Mouse (Mus musculus): Measurements from ENCODE around the gene Hes7. TPM values are rescaled to one million over a fixed set of nuclear protein-coding genes. Genes with fewer than 3 reads are reported as not detected.
"Not testable (repeated sequence)": the region's sequence is repeated elsewhere in the genome, so short reads cannot be mapped to it uniquely, and the experiment has no call there.

The Hes7 gene
- polyA plus RNA-seq, 1 experiment, result 1.1 TPM

DNA sequence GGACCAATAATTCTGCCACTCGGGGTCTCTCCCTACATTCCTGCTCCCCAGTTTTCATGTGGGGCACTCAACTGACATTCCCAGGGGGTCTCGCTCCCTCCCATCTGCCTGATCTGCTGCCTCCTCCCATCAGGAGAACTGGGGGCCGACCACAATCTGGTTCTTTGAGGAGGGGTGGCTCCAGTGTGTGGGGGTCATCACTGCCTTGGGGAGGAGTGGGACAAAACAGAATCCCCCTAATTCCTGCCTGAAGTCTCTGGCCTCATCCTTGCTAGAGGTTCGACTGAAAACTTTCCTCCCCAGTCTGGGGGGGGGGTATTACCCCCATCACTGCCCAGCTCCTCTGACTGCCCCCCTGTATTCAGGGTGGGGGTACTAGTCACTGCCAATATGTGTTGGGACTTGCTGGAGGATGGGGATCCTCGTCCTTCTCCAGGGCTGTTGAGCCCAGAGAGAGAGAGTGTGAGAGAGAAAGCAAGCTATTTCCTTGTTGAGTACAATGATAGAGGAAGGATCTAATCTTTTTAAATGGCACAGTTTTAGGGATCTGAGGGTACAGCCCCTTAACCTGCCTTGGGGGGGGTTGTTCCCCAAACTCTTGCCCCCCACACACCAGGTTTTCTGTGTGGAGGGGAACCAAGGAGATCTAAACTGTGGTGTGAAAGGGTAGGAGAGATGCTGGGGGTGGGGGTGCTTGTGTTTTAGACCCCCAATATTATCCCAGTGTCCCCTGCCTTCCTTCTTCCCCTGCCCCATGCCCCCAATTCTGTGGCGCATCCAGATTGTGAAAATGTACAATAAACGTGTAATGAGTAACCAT is 28.4 kb upstream of the Hes7 start:
- no peak for DNase-seq
- Histone ChIP-seq H3K36me3 (ENCODE audit: control insufficient read depth, insufficient read depth, low read length) (peaks cover 5% of the 10 kb centered on the region), H3K4me1 (replicated peaks; ENCODE audit: control insufficient read depth, insufficient read depth, low read length) (peaks cover 29% of the 10 kb centered on the region), H3K27me3 (ENCODE audit: control insufficient read depth, insufficient read depth, low read length) (no peaks in the 10 kb centered on the region), H3K27ac (ENCODE audit: control insufficient read depth, insufficient read depth, low read length) (no peak overlapping the region), H3K4me3 (ENCODE audit: control insufficient read depth, insufficient read depth, low read length) (no peak overlapping the region)
- TF ChIP-seq POLR2A (IDR thresholded peaks at IDR 0.05; ENCODE audit: control insufficient read depth, extremely low read depth, insufficient read depth, low read length, poor library complexity) (no peak), CTCF (IDR thresholded peaks at IDR 0.05; ENCODE audit: borderline replicate concordance, control insufficient read depth, extremely low read depth, insufficient read depth, low read length, poor library complexity) (no peak)
- WGBS, result 76% methylated on average over 7 of the region's 7 CpGs

DNA sequence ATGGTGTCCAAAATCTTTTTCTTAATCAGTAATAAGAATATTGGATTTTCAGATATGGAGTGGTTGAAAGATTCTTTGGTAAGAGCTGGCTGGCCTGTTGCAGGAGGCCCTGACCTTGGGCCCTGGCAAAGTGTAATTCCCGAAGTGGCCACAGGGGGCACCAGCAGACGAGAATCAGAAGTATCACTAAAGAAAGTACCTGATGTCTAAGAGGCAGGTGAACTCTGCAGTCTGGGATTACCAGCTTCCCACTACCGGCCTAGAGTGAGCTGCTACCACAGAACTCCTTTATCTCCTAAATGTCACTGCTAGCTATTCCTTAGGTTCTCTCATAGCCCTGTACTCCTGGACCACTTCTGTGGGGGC is 27.8 kb upstream of the Hes7 start:
- WGBS, result 2% methylated on average over 3 of the region's 3 CpGs
- Histone ChIP-seq H3K4me3 (ENCODE audit: control insufficient read depth, insufficient read depth, low read length) (no peak overlapping the region), H3K27me3 (ENCODE audit: control insufficient read depth, insufficient read depth, low read length) (no peaks in the 10 kb centered on the region), H3K27ac (ENCODE audit: control insufficient read depth, insufficient read depth, low read length) (no peak overlapping the region), H3K36me3 (ENCODE audit: control insufficient read depth, insufficient read depth, low read length) (peaks cover 5% of the 10 kb centered on the region), H3K4me1 (replicated peaks; ENCODE audit: control insufficient read depth, insufficient read depth, low read length) (peaks cover 35% of the 10 kb centered on the region)
- peak; percentile 91 for DNase-seq
- no peak for TF ChIP-seq POLR2A (IDR thresholded peaks at IDR 0.05; ENCODE audit: control insufficient read depth, extremely low read depth, insufficient read depth, low read length, poor library complexity)
- peak; percentile 73; the same call in 1 of the 2 replicates for TF ChIP-seq CTCF (IDR thresholded peaks at IDR 0.05; ENCODE audit: borderline replicate concordance, control insufficient read depth, extremely low read depth, insufficient read depth, low read length, poor library complexity)

DNA sequence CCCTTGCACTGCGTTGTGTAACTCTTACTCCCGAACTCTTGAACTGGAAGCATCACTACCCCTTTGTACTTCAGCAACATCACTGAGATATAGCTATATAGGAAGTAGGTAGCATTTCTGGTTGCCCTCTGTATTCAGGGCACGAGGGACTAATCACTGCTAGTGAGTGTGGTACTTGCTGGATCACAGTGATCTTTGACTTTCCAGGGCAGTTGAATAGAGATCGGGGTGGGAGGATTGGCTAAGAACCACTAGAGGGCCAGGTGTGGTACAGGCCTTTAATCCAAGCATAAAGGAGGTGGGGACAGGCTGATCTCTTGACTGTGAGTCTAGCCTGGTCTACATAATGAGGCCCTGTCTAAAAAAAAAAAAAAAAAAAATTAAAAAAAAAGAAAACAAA is 27.3 kb upstream of the Hes7 start:
- H3K4me1 ChIP-seq (replicated peaks; ENCODE audit: control insufficient read depth, insufficient read depth, low read length), result peaks cover 39% of the 10 kb centered on the region
- no peak overlapping the region for H3K4me3 ChIP-seq (ENCODE audit: control insufficient read depth, insufficient read depth, low read length)
- no peak for DNase-seq
- no peaks in the 10 kb centered on the region for H3K27me3 ChIP-seq (ENCODE audit: control insufficient read depth, insufficient read depth, low read length)
- WGBS, result 85% methylated on average over 4 of the region's 4 CpGs
- H3K27ac ChIP-seq (ENCODE audit: control insufficient read depth, insufficient read depth, low read length), result no peak overlapping the region
- TF ChIP-seq CTCF (IDR thresholded peaks at IDR 0.05; ENCODE audit: borderline replicate concordance, control insufficient read depth, extremely low read depth, insufficient read depth, low read length, poor library complexity) (no peak), POLR2A (IDR thresholded peaks at IDR 0.05; ENCODE audit: control insufficient read depth, extremely low read depth, insufficient read depth, low read length, poor library complexity) (no peak)
- H3K36me3 ChIP-seq (ENCODE audit: control insufficient read depth, insufficient read depth, low read length), result peaks cover 5% of the 10 kb centered on the region

DNA sequence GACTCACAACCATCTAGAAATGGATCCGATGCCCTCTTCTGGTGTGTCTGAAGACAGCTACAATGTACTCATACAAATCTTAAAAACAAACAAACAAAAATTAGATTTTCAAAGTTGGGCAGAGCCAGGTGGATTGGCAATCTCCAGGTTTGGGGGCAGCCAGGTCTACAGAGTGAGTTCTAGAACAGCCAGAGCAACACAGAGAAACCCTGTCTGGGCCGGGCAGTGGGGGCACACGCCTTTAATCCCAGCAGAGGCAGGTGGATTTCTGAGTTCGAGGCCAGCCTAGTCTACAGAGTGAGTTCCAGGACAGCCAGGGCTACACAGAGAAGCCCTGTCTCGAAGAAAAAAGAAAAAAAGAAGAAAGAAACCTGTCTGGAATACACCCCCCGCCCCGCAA is 26.3 kb upstream of the Hes7 start:
- H3K4me1 ChIP-seq (replicated peaks; ENCODE audit: control insufficient read depth, insufficient read depth, low read length), result peaks cover 46% of the 10 kb centered on the region

DNA sequence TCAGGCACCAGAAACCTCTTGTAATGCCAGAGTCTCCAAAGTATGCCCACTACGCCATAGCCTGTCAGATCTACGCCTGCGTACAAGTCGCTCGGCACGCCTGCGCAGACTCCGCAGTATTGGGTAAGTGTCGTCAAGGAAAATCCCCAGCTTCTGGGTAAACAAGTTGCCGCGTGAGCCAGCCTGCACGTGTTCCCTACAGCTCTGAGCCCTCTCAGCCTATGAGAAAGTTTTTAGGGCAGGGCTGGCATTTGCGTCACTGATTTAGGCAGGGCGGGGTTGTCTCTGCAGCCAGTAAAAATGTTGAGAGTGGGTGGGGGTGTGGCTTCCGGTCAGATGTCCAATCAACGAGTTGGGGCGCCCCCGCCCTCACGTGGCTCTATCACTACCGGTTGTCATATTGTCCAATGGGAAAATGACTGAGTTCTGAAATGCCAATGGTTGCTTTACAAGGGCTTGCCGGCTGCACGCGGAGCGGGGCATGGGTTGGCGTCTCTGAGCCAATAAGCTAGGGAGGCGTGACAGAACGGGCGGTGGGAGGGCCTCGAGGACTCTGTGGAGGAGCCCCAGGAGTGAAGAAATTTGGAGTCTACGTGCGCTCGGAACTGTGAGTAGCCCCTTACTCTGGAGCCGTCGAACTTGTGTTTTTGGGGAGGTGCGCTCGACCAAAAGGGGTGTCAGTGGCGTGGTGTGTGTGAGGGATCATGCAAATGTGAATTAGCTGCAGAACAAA is 25.3 kb upstream of the Hes7 start, which contains the start of gene Per1:
Per1 (plus strand) TSS at position 521 of the 733 bp plus-strand sequence.
- Histone ChIP-seq H3K27me3 (ENCODE audit: control insufficient read depth, insufficient read depth, low read length) (no peaks in the 10 kb centered on the region), H3K4me1 (replicated peaks; ENCODE audit: control insufficient read depth, insufficient read depth, low read length) (peaks cover 46% of the 10 kb centered on the region), H3K4me3 (ENCODE audit: control insufficient read depth, insufficient read depth, low read length) (peak within 1 kb of the TSS; percentile 51), H3K36me3 (ENCODE audit: control insufficient read depth, insufficient read depth, low read length) (peaks cover 2% of the 10 kb centered on the region), H3K27ac (ENCODE audit: control insufficient read depth, insufficient read depth, low read length) (peak within 1 kb of the TSS; percentile 90)
- TF ChIP-seq CTCF (IDR thresholded peaks at IDR 0.05; ENCODE audit: borderline replicate concordance, control insufficient read depth, extremely low read depth, insufficient read depth, low read length, poor library complexity) (no peak), POLR2A (IDR thresholded peaks at IDR 0.05; ENCODE audit: control insufficient read depth, extremely low read depth, insufficient read depth, low read length, poor library complexity) (peak; percentile 78; the same call in 1 of the 2 replicates)
- DNase-seq, result peak; percentile 98
- WGBS, result under 1% methylated on average over 37 of the region's 37 CpGs

More for the DNA sequence above, 26.3 kb upstream of the Hes7 start:
- H3K36me3 ChIP-seq (ENCODE audit: control insufficient read depth, insufficient read depth, low read length); H3K4me3 ChIP-seq (ENCODE audit: control insufficient read depth, insufficient read depth, low read length); DNase-seq; H3K27ac ChIP-seq (ENCODE audit: control insufficient read depth, insufficient read depth, low read length); H3K27me3 ChIP-seq (ENCODE audit: control insufficient read depth, insufficient read depth, low read length): not testable (repeated sequence)
- 96% methylated on average over 7 of the region's 7 CpGs for WGBS

DNA sequence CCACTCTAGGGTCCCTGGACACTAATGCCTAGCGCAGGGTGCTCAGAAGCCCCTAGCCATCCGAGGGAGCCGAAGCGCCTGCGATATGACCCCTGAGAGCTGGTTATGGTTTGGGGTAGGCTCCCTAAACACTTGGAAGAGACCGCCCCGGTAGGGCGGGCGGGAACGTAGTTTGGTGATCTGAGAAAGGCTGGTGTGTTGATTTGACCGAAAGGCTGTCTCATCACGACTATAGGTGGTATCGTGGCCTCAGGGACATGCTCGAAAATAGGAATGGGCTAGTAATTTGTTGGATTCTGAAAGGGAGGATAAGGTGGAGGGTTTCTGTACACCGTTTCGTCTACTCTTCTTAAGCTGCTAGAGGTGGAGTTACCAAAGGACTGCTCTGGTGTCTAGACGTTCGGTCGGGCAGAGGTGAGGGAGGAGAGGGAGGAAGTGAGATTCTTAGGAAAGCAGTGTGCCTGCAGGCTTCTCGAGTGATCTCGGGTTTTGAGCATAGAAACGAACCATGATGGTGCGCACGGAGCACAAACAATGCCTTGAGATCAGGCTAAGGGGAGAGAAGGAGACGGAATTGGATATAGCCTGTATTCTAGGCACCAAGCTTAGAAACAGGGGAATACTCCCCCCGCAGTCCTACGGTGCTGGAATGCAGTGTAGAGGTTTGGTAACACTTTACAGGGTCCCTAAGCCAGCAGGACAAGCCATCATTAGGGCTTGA is 24.5 kb upstream of the Hes7 start:
- peak; percentile 49 for DNase-seq
- no peaks in the 10 kb centered on the region for H3K36me3 ChIP-seq (ENCODE audit: control insufficient read depth, insufficient read depth, low read length)
- peak overlapping the region; percentile 51 for H3K4me3 ChIP-seq (ENCODE audit: control insufficient read depth, insufficient read depth, low read length)
- H3K27ac ChIP-seq (ENCODE audit: control insufficient read depth, insufficient read depth, low read length), result peak overlapping the region; percentile 90
- H3K27me3 ChIP-seq (ENCODE audit: control insufficient read depth, insufficient read depth, low read length), result no peaks in the 10 kb centered on the region
- WGBS, result 2% methylated on average over 27 of the region's 27 CpGs
- TF ChIP-seq POLR2A (IDR thresholded peaks at IDR 0.05; ENCODE audit: control insufficient read depth, extremely low read depth, insufficient read depth, low read length, poor library complexity) (no peak), CTCF (IDR thresholded peaks at IDR 0.05; ENCODE audit: borderline replicate concordance, control insufficient read depth, extremely low read depth, insufficient read depth, low read length, poor library complexity) (no peak)
- peaks cover 50% of the 10 kb centered on the region for H3K4me1 ChIP-seq (replicated peaks; ENCODE audit: control insufficient read depth, insufficient read depth, low read length)

Measured in thymus, adult 2 months (tissue).